Mouse (Mus musculus) spleen, adult 12 weeks (tissue): ENCODE results near the gene St6galnac4.
A peak's percentile ranks its signal among the peaks of the same experiment; 100 is the strongest.

Experiments
- DNase-seq: peaks from one replicate; pipeline ENCODE4 v3.0.0; 2022; ENCODE audit warnings: low spot score

St6galnac4 gene

GRCm38 (mm10) chr2:32586871-32587351, at the start of gene St6galnac4:
Gene St6galnac4, plus strand, starts transcription at chr2:32587095.
- peak; percentile 80 for DNase-seq

DNA sequence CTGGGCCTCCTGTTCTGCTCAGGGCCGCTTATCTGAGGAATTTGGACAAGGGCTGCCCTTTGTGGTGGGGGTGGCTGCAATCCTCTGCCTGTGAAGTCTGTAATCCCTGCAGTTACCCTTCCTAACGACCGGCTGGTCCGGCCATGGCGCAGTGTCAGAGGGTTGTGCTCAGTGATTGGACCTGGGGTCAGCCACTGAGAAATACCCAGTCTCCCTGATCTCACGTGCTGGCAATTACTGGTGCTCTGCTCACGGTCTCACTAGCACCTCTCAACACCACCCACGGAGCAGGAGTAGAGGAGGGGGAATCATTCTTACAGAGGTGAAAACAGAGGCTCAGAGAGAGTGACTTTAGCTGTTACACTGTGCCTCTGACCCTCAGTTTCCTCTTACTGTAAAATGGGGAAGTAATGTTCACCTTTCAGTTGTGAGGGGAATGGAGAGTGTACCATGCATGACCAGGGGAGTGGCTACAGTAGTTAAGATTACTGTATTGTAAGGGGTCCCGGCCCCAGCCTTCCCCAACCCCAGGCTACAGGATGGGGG, 49.5 kb upstream of the St6galnac4 start:
- no peak for DNase-seq

DNA sequence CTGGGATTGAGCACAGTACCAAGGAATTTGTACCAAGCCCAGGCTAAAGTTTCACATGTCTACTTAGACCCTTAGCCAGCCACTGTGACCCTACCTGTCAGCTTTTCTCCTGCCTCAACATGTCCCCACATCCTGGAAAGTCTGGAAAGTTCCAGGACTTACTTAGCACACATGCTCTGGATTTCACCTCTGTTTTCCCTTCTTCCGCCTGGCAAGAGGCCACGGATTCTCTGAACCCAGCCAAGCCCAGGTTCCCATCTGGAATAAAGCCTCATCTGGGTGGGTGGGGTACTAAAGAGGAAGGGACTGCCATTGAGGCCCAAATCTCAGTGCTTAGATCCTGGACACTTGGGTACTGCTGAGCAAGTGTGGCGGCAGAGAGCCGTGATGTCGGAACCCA, 49.0 kb upstream of the St6galnac4 start:
- DNase-seq: no peak

GRCm38 (mm10) chr2:32538461-32538860, 48.4 kb upstream of the St6galnac4 start:
- DNase-seq: no peak

GRCm38 (mm10) chr2:32539452-32539981, 47.4 kb upstream of the St6galnac4 start:
- no peak for DNase-seq

DNA sequence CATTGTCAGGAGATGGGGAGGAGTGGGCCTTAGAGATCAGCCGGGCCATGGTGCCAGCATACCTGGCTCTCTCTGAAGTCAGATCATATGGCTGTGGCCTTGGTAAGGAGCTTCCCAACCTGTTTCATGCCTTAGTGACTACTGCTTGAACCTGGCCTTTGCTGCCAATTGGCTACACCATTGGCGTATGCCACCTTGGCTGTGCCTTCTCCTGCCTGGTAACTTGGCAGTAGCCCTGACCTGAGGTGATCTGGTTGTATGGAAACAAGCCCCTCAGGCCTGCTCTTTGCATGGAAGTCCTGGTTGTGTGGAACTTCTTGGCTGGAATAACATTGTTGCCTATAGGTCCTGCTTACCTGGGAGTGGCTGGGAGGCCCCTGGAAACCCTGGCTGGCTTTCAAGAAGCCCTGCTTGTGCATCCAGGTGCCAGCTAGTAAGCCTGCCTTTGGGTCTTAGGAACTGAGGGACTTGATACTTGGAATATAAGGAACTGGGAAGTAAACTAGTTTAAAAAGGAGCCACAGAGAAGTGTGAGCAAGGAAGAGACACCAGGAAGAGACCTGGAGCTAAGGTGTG, 45.5 kb upstream of the St6galnac4 start:
- DNase-seq: no peak

DNA sequence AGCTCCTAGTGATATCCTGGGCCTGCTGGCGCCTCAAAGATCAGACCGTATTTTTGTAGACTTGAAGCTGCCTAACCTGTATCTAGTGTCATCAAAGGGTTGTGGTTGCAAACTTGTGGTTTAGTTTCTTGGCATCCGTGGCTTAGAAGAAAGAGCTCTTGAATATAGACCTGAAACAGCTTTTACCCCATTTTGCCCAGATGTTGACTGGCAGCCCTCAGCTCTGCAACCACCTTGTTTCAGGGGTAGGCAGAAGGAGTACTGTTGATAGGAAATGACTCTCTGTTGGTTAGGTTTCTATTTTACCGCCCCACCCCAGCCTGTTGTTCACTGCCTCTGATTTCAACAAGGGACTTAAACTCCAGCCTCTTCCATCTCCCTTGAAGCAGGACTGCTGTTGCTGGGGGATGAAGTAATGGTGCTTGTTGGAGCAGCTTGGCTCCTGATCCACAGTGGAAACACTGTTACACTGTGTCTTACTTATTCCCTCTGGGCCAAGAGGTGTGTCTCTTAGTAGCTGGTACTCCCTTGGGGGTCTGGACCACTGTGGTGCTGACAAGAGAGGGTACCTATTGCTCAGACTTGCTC, 44.8 kb upstream of the St6galnac4 start:
- DNase-seq: no peak

DNA sequence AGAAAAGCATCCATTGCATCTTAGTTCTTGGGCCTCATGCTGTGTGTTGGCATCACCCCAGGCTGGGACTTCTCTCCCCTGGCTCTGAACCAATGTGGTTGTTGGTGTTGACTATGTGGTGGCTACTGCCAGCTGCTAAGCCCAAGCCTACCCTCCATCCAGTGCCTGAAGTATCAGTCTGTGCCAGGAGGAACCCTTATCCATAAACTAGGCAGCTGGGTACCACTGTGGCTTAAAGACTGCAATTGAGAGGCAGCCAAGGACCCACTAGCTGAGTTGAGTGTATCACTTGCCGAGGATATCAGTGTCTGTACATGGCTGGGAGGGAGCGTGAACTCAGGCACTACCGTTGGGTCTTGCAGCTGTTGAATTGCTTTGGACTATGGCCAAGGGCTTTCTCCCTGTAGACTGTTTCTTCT, 43.9 kb upstream of the St6galnac4 start:
- DNase-seq: no peak

- no peak for DNase-seq
These were observed 39.9 kb upstream of the St6galnac4 start for GRCm38 (mm10) chr2:32546951-32547350.

DNA sequence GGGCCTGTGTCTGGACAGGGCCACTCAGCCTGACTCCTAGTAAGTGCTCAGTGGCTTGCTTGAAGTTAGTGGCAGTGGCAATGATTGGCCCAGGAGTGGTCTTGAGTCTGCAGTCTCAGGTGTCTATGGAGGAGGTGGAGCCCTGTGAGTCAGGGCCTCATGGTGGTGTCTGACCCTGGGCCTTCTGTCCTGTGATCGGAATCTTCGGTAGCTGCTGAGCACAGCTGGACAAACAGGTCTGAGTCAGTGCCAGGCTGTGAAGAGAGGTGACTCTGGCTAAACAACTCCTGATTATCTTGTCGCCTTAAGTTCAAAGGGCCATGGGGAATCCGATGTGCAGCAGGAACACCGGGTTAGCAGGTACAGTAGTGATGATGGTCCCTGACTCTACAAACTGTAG, 39.5 kb upstream of the St6galnac4 start:
- DNase-seq: no peak

- DNase-seq: no peak
These were observed 38.7 kb upstream of the St6galnac4 start for GRCm38 (mm10) chr2:32547964-32548739.

DNA sequence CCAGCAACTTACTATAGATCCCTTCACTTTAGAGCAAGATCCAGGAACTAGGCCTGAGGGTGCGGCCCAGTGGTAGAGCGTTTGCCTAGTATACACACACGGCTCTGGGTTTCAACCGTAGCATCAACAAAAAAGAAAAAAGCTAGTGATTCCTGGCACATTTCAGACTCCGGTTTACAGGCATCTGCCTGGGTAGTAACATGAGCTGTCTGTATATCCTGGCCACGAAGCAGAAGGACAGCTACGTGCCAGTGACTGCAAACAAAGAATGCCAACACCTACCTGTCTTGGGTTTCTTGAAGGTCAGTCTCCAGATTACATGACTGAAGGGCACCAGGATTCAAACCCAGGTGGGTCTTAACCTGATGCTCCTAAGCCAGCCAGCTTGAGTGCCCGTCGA, 37.7 kb upstream of the St6galnac4 start:
- DNase-seq: no peak

DNA sequence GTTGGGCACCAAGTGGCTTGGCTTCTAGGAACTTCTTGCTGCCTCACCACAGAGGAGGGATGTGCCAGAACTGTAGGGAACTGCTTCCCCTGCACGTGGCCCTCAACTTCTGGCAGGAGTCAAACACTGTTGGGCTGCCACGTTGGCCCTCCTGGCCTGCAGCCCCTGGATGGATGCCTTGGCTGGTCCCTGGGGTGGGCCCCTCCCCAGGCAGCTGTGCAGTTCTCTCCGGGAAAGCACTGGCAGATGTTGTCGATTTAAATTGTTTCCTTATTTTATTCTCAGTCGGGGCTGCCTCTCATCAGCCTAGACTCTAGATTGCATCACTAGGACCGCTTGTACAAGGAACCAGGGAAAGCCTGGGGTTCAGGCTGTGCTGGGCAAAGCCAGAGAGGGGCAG, 37.1 kb upstream of the St6galnac4 start:
- no peak for DNase-seq

GRCm38 (mm10) chr2:32551236-32551635, 35.7 kb upstream of the St6galnac4 start:
- no peak for DNase-seq

DNA sequence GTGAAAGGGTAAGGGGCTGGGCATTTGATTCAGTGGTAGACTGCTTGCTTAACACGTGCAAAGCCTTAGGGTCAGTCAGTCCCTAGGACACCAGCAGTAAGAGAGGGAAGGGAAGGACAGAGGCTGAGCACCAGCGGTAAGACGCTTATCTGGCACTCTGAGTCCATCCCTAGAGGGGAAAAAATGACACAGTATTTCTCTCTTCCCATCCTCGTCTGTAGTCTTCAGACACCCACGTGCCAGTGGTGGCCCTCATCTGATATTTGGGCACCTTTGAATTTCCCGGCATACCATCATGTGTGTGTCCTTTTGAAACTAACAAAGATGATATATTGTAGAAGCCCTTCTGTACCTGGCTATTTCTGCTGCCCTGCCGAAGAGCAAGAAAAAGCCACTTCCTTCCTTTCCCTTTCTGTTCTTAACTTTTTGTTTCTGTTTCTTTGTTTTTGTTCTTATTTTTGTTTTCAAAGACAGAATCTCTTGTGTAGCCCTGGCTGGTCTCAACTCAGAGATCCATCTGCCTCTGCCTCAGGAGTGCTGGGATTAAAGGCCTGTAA, 33.2 kb upstream of the St6galnac4 start:
- no peak for DNase-seq

DNA sequence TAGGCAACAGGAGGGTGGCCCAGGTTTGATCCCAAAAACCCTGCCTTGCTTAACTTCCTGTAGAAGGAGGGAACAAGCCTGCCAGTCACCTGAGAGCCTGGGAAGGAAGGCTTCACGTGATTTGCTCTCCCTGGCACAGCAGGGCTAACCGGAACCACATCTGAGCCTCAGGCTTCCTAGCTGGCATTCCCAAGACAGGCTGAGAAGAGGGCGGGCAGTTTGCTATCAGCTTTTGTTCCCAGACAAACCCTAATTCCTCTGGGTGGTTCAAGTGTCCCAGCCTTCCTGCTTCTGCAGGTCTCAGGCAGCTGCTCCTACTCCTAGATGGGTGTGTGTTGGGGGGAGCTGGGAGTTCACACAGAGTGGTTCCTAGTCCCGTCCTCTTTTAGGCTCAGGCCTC, 31.4 kb upstream of the St6galnac4 start:
- DNase-seq: no peak

- DNase-seq: no peak
These were observed 30.9 kb upstream of the St6galnac4 start for GRCm38 (mm10) chr2:32556019-32556418.

DNA sequence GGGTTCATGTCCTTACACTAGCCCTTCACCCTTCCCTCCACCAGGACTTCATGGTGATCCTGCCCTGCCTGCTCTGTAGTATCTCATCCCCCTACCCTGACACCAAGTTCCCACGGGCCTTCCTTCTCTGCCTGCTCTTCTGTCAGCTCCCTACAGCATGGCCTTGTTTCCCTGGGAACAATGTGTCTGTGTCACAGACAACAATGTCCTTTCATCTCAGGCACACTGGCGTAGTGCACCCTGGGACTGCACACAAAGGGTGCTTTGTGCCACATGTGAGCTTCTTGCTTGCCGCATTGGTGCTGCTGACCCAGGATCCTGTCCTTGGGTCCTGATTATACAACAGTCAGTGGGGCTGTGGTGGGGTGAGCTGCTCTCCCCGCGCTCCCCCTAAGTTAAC, 27.3 kb upstream of the St6galnac4 start:
- no peak for DNase-seq

DNA sequence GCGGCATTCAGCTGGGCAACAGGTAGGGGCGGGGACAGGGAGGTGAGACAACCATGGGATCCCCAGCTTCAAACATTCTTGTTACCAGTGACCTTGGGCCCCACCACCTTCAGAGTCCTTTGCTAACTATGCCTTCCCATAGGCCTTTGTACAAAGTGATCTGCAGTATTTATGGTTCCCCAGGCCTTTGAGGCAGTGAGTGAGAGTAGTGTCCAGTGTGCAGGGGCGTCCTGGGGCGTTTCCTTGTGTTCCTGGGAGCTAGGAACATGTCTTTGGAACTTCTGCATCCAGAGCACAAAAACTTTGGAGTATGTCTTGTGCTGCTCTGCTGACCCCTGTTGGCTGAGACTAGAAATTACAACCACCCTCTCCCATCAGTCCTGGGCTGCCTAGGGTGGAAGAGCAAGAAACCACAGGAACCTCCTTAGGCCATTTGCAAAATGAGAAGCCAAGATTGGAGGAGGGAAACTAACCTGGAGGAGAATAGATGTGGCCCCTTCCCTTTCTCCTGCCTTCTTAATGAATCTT, 20.3 kb upstream of the St6galnac4 start:
- no peak for DNase-seq

DNA sequence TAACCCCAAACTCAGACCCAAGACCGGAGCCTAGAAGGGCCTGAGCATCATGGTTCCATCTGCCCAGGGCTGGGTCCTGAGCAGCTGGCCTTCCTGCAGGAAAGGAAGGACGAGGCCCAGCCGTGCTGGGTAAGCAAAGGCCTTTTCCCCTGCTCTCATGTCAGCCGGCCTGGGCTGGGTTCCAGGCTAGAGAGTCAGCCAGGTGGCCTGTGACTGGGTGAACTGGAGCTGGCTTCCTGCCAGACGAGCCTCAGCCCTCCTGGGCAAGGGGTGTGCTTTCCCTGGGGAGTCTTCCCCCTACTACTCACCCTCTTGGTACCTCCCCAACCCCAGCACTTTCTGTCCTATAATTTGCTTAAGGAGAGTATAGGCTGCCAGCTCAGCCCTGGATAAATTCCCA, 18.7 kb upstream of the St6galnac4 start:
- no peak for DNase-seq

DNA sequence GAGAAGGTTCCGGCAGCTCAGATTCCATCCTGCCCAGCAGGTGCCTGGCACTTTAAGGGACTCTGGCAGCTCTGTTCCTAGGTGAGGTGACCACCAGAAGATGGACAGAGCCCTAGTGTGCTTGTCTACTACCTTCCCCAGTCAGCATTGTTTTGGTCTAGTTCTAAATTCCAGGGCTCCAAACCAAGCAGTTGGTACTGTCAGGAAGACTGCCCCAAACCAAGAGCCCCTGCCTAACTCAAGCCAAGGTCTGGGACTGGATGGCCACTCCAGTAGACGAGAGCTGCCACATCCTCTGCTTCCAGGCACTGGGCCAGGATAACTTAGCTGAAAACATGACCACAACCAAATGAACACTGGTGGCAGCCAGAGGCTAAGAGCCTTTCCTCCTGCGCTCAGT, 18.0 kb upstream of the St6galnac4 start:
- DNase-seq: no peak
